Mouse (Mus musculus): ENCODE measurements at regions not wholly inside any gene's neighbourhood (a gene's known extent, or its start where the extent isn't known, plus 50 kb on each side); places are given as distances from the start of the nearest gene placed in this dataset.

DNA sequence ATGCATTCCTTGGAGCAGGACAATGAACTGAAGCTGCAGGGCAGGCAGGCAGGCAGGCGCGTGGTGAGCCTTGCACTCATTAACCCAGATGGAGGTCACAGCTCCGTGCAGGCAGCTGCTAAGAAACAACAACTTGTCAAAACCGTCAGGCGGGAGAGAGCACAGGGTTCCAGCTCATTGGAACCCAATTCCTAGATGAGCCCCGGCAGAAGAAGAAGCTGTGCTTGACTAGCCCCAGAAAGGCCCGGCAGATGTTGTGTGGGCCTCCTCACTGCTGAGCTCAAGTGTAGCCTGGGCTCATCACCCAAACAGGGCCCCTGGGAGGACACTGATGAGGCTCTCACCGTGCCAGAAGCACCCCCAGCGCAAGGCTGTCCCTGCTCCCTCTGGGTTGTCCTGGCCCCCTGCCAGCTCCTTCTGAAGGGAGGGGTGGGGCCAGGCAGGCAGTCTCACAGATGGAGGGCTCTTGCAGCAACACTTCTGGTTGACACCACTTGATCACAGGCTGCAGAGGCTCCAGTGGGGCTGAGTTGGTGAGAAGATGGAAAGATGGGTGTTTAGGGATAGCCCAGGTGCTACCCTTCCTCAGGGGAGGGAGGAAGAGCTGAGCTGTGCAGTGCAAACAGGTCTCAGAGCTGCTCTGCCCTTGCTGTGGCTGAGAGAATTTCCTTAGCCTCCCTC, 58.8 kb upstream of the Maf start:
- no peak overlapping the region for H3K9ac ChIP-seq (ENCODE audit: control insufficient read depth, low read depth, low read length, poor library complexity, severe bottlenecking)
- no peaks in the 10 kb centered on the region for H3K4me1 ChIP-seq (ENCODE audit: control insufficient read depth in 1 of 2, insufficient read depth in 2 of 2, low read length in 2 of 2)
- no peak overlapping the region for H3K4me3 ChIP-seq (ENCODE audit: control insufficient read depth in 1 of 2, insufficient read depth in 1 of 2, low read depth in 2 of 2, low read length in 2 of 2)
- no peak overlapping the region for H3K27ac ChIP-seq (ENCODE audit: control insufficient read depth, low read depth, low read length)
- H3K36me3 ChIP-seq (ENCODE audit: control insufficient read depth in 1 of 2, insufficient read depth in 2 of 2, low read length in 2 of 2) = no peaks in the 10 kb centered on the region
- no peaks in the 10 kb centered on the region for H3K27me3 ChIP-seq (ENCODE audit: control insufficient read depth in 1 of 2, insufficient read depth in 2 of 2, low read length in 2 of 2)
- H3K9me3 ChIP-seq (replicated peaks; ENCODE audit: insufficient read depth, low read length) = no peaks in the 10 kb centered on the region
- DNase-seq (ENCODE audit: low read depth, low spot score) = no peak
- no peaks in the 10 kb centered on the region for H3K79me2 ChIP-seq (ENCODE audit: control insufficient read depth, insufficient read depth, low read length, poor library complexity)
- TF ChIP-seq CHD2 (IDR thresholded peaks at IDR 0.05; ENCODE audit: low read length) = no peak

DNA sequence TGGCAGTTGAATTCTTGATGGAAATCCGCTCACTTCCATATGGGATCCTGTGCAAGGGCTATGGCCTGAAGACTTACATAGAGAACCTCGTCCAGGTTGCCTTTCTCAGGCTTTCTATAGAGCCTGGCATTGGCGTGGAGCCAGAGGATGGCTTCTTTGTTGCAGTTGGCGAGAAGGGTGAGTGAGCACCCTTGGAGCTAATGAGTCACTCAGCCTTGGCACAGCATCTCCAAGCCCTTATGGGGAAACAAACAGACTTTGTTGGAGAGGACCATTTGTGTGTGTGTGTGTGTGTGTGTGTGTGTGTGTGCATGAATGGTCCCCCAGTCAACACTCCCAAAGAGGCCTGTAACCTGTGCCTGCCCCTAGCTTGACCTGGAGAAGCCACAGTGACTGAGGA, 57.0 kb upstream of the Maf start:
- no peaks in the 10 kb centered on the region for H3K9me3 ChIP-seq (replicated peaks; ENCODE audit: insufficient read depth, low read length)
- H3K4me3 ChIP-seq (ENCODE audit: control insufficient read depth in 1 of 2, insufficient read depth in 1 of 2, low read depth in 2 of 2, low read length in 2 of 2) = no peak overlapping the region
- no peak overlapping the region for H3K27ac ChIP-seq (ENCODE audit: control insufficient read depth, low read depth, low read length)
- H3K27me3 ChIP-seq (ENCODE audit: control insufficient read depth in 1 of 2, insufficient read depth in 2 of 2, low read length in 2 of 2) = no peaks in the 10 kb centered on the region
- no peaks in the 10 kb centered on the region for H3K79me2 ChIP-seq (ENCODE audit: control insufficient read depth, insufficient read depth, low read length, poor library complexity)
- no peak overlapping the region for H3K9ac ChIP-seq (ENCODE audit: control insufficient read depth, low read depth, low read length, poor library complexity, severe bottlenecking)
- H3K36me3 ChIP-seq (ENCODE audit: control insufficient read depth in 1 of 2, insufficient read depth in 2 of 2, low read length in 2 of 2) = no peaks in the 10 kb centered on the region
- no peak for TF ChIP-seq NELFE (IDR thresholded peaks at IDR 0.05; ENCODE audit: low read depth, low read length)
- no peak for TF ChIP-seq MAFK (IDR thresholded peaks at IDR 0.05; ENCODE audit: borderline replicate concordance, low read depth, low read length)
- TF ChIP-seq UBTF (IDR thresholded peaks at IDR 0.05; ENCODE audit: borderline replicate concordance, insufficient read depth, low read depth, low read length) = no peak
- no peaks in the 10 kb centered on the region for H3K4me1 ChIP-seq (ENCODE audit: control insufficient read depth in 1 of 2, insufficient read depth in 2 of 2, low read length in 2 of 2)
- DNase-seq (ENCODE audit: low read depth, low spot score) = no peak

DNA sequence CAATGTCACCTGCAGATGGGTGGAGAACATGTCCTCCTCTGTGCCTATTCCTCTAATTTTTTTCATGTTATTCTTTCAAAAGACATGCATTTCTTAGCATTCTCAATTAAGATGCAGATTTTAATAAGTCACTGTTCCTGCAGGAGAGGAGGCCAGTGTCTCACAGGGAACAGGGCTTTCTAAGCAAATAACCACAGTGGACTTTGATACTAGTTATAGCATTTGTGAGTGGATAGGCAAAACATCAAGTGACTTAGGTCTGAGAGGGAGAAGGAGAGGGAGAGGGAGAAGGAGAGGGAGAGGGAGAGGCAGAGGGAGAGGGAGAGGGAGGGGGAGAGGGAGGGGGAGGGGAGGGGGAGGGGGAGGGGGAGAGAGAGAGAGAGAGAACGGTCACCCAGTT, 50.4 kb upstream of the Maf start:
- Histone ChIP-seq H3K79me2 (ENCODE audit: control insufficient read depth, insufficient read depth, low read length, poor library complexity) (no peaks in the 10 kb centered on the region), H3K9me3 (replicated peaks; ENCODE audit: insufficient read depth, low read length) (no peaks in the 10 kb centered on the region), H3K4me1 (ENCODE audit: control insufficient read depth in 1 of 2, insufficient read depth in 2 of 2, low read length in 2 of 2) (no peaks in the 10 kb centered on the region), H3K4me3 (ENCODE audit: control insufficient read depth in 1 of 2, insufficient read depth in 1 of 2, low read depth in 2 of 2, low read length in 2 of 2) (no peak overlapping the region), H3K9ac (ENCODE audit: control insufficient read depth, low read depth, low read length, poor library complexity, severe bottlenecking) (no peak overlapping the region), H3K27ac (ENCODE audit: control insufficient read depth, low read depth, low read length) (no peak overlapping the region), H3K36me3 (ENCODE audit: control insufficient read depth in 1 of 2, insufficient read depth in 2 of 2, low read length in 2 of 2) (no peaks in the 10 kb centered on the region), H3K27me3 (ENCODE audit: control insufficient read depth in 1 of 2, insufficient read depth in 2 of 2, low read length in 2 of 2) (no peaks in the 10 kb centered on the region)
- DNase-seq (ENCODE audit: low read depth, low spot score) = no peak
- TF ChIP-seq MAX (IDR thresholded peaks at IDR 0.05; ENCODE audit: low read length) (no peak), TAL1 (IDR thresholded peaks at IDR 0.05; ENCODE audit: low read length) (no peak), SMC3 (IDR thresholded peaks at IDR 0.05; ENCODE audit: low read depth, low read length) (no peak), ZNF384 (IDR thresholded peaks at IDR 0.05; ENCODE audit: low read depth, low read length) (no peak), ZMIZ1 (IDR thresholded peaks at IDR 0.05; ENCODE audit: low read depth, low read length) (no peak), SIN3A (IDR thresholded peaks at IDR 0.05; ENCODE audit: low read length) (no peak), MAZ (IDR thresholded peaks at IDR 0.05; ENCODE audit: low read depth, low read length) (no peak), MAFK (IDR thresholded peaks at IDR 0.05; ENCODE audit: borderline replicate concordance, low read depth, low read length) (no peak), RCOR1 (IDR thresholded peaks at IDR 0.05; ENCODE audit: low read depth, low read length) (no peak), ZKSCAN1 (IDR thresholded peaks at IDR 0.05; ENCODE audit: low read depth, low read length) (no peak)

All from MEL (cell line).